Mouse (Mus musculus): Measurements from ENCODE around the gene Crim1. TPM values are rescaled to one million over a fixed set of nuclear protein-coding genes. Genes with fewer than 3 reads are reported as not detected.

The Crim1 gene
- polyA plus RNA-seq, 1 experiment from 2014 or later: 3.3 TPM

GRCm38 (mm10) chr17:78271731-78272130 lies 71.7 kb downstream of the Crim1 start:
- H3K9ac ChIP-seq: no peak overlapping the region
- no peaks in the 10 kb centered on the region for H3K27me3 ChIP-seq (replicated peaks)
- H3K9me3 ChIP-seq (replicated peaks): no peaks in the 10 kb centered on the region
- ATAC-seq (ENCODE audit: insufficient number of reproducible peaks, low FRiP score): no peak
- H3K36me3 ChIP-seq: no peaks in the 10 kb centered on the region
- no peak overlapping the region for H3K4me2 ChIP-seq
- peaks cover 22% of the 10 kb centered on the region for H3K4me1 ChIP-seq (replicated peaks)
- H3K4me3 ChIP-seq: no peak overlapping the region
- WGBS: 79% methylated on average over 8 of the region's 8 CpGs
- H3K27ac ChIP-seq (ENCODE audit: poor library complexity, severe bottlenecking): no peak overlapping the region

DNA sequence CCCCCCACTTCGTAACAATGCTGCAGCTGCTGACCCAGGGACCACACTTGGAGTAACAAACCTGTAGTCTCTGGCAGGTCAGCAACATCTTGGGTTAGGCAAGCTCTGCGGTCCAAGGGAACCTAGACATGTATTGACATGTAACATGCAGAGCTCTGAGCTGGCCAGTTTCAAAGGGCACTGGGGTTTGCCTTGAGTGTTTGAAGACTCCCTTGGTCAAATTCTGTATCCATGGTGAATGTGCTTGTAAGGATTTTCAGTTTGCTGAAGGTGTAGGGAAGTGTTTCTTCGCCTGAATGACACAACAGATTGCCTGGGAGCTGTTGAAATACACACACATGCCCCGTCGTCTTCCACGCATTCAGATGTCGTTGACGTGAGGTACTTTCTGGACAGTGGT lies 72.1 kb downstream of the Crim1 start:
- no peaks in the 10 kb centered on the region for H3K27me3 ChIP-seq (replicated peaks)
- no peak overlapping the region for H3K9ac ChIP-seq
- no peak for ATAC-seq (ENCODE audit: insufficient number of reproducible peaks, low FRiP score)
- H3K4me1 ChIP-seq (replicated peaks): peaks cover 22% of the 10 kb centered on the region
- H3K36me3 ChIP-seq: no peaks in the 10 kb centered on the region
- no peaks in the 10 kb centered on the region for H3K9me3 ChIP-seq (replicated peaks)
- peak overlapping the region; percentile 43; the same call in 1 of the 2 replicates for H3K27ac ChIP-seq (ENCODE audit: poor library complexity, severe bottlenecking)
- H3K4me2 ChIP-seq: no peak overlapping the region
- WGBS: 75% methylated on average over 8 of the region's 8 CpGs
- H3K4me3 ChIP-seq: no peak overlapping the region

DNA sequence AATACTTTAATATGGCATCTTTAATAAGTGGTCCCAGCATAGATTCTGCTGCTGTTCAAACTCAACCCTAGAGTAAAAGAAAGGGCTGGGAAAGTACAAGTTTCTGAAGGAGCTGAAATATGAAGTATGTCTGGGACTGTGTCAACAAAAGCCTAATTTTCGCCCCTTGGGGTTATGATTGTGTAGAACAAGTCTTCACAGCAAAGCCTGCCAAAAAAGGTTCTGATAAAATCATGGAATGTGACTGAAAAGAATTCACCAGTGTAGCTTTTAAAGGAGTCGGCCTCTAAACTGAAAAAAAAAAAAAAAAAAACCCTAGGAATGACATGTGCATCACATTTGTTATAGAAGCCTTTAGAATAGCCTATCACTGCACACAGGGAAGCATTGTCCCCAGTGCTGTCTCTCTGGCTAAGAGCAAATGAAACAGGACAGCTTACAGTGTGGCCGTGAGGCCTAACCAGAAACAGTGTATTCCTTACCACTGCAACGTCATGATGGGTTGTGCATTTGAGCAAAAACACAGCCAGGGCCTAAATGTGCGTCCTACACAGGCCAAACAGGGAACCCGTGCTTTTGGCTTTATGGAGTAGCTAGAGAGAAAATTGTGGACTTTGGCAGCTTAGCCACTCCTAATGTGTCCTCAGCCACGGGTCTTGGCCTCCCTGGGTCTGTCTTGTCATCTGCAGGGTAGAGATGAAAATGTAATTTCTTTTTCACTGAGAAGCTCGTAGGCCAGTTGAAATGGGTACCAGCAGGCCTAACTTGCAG lies 72.8 kb downstream of the Crim1 start:
- no peak for ATAC-seq (ENCODE audit: insufficient number of reproducible peaks, low FRiP score)
- Histone ChIP-seq H3K27me3 (replicated peaks) (no peaks in the 10 kb centered on the region), H3K9ac (no peak overlapping the region), H3K4me3 (no peak overlapping the region), H3K4me2 (no peak overlapping the region), H3K9me3 (replicated peaks) (no peaks in the 10 kb centered on the region), H3K36me3 (no peaks in the 10 kb centered on the region), H3K27ac (ENCODE audit: poor library complexity, severe bottlenecking) (no peak overlapping the region), H3K4me1 (replicated peaks) (peaks cover 19% of the 10 kb centered on the region)
- WGBS: 69% methylated on average over 8 of the region's 8 CpGs

DNA sequence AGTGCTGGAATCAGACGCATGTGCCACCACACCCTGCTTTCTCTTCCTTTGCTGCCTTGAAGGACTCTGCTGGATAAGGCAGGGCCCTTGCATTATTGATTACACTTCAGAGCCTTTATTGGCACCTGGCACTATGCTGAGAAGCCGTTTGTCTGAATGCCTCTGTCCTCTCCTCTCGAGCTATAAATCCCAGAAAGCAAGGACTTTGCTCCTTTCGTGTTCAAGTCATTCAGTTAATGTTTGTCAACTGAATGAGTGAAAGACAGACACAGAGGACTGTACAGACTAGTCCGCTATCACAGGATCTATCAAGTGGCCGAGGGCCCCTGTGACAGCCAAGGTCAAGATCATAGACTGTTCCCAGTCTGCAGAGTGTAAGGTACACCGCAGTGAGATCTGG lies 73.8 kb downstream of the Crim1 start:
- no peak overlapping the region for H3K4me3 ChIP-seq
- H3K27me3 ChIP-seq (replicated peaks): no peaks in the 10 kb centered on the region
- no peak overlapping the region for H3K4me2 ChIP-seq
- H3K9ac ChIP-seq: no peak overlapping the region
- H3K9me3 ChIP-seq (replicated peaks): no peaks in the 10 kb centered on the region
- H3K27ac ChIP-seq (ENCODE audit: poor library complexity, severe bottlenecking): no peak overlapping the region
- H3K36me3 ChIP-seq: no peaks in the 10 kb centered on the region
- WGBS: 74% methylated on average over 7 of the region's 7 CpGs
- no peak for ATAC-seq (ENCODE audit: insufficient number of reproducible peaks, low FRiP score)
- peaks cover 11% of the 10 kb centered on the region for H3K4me1 ChIP-seq (replicated peaks)

GRCm38 (mm10) chr17:78274609-78275506 lies 74.8 kb downstream of the Crim1 start:
- Histone ChIP-seq H3K9me3 (replicated peaks) (no peaks in the 10 kb centered on the region), H3K4me1 (replicated peaks) (peaks cover 11% of the 10 kb centered on the region), H3K4me3 (no peak overlapping the region), H3K36me3 (no peaks in the 10 kb centered on the region), H3K27me3 (replicated peaks) (no peaks in the 10 kb centered on the region), H3K27ac (ENCODE audit: poor library complexity, severe bottlenecking) (no peak overlapping the region), H3K9ac (no peak overlapping the region), H3K4me2 (no peak overlapping the region)
- 79% methylated on average over 7 of the region's 7 CpGs for WGBS
- ATAC-seq (ENCODE audit: insufficient number of reproducible peaks, low FRiP score): no peak

DNA sequence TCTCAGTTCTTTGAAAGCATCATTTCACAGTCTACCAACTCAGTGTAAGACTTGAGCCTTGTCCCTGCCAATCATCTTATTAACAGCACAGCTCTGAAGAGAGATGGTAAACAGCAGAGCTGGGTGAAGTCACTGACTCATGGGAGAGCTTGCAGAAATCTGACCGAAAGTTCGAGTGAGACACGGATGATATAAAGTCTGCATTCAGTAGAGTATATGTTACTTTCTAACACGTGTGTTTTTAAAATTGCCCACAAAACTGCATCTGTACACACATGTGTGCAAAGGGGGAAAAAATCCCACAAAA lies 75.4 kb downstream of the Crim1 start:
- ATAC-seq (ENCODE audit: insufficient number of reproducible peaks, low FRiP score): no peak
- Histone ChIP-seq H3K9me3 (replicated peaks) (no peaks in the 10 kb centered on the region), H3K36me3 (no peaks in the 10 kb centered on the region), H3K4me1 (replicated peaks) (peaks cover 11% of the 10 kb centered on the region), H3K4me2 (no peak overlapping the region), H3K27ac (ENCODE audit: poor library complexity, severe bottlenecking) (no peak overlapping the region), H3K9ac (no peak overlapping the region), H3K4me3 (no peak overlapping the region), H3K27me3 (replicated peaks) (no peaks in the 10 kb centered on the region)
- WGBS: 57% methylated on average over 4 of the region's 4 CpGs

DNA sequence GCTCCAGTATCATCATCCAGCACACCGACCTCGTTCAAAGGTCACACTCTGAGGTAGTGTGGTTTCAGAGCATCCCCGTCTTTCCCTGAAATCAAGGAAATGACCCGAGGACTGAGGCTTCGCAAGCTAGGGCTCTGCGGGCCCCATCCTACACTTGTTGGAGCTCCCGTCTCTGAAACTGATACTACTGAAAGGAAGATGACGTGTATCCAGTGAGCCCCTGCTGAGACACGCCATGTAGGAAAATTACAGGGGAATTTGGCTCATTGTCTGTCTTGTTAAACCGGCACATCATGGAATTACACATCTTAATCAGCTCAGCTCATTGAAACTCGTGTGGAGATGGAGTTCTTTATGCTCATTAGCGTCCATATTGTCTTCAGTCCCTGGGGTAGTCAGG lies 79.1 kb downstream of the Crim1 start:
- H3K9ac ChIP-seq: no peak overlapping the region
- ATAC-seq (ENCODE audit: insufficient number of reproducible peaks, low FRiP score): no peak
- no peak overlapping the region for H3K4me3 ChIP-seq
- H3K27ac ChIP-seq (ENCODE audit: poor library complexity, severe bottlenecking): no peak overlapping the region
- H3K4me2 ChIP-seq: no peak overlapping the region
- H3K27me3 ChIP-seq (replicated peaks): no peaks in the 10 kb centered on the region; the same call in 1 of the 2 replicates
- 85% methylated on average over 12 of the region's 12 CpGs for WGBS
- no peaks in the 10 kb centered on the region for H3K9me3 ChIP-seq (replicated peaks)
- no peaks in the 10 kb centered on the region for H3K4me1 ChIP-seq (replicated peaks)
- no peaks in the 10 kb centered on the region for H3K36me3 ChIP-seq

- Histone ChIP-seq H3K27ac (ENCODE audit: poor library complexity, severe bottlenecking) (no peak overlapping the region), H3K4me2 (no peak overlapping the region), H3K4me3 (no peak overlapping the region), H3K4me1 (replicated peaks) (no peaks in the 10 kb centered on the region), H3K36me3 (no peaks in the 10 kb centered on the region), H3K27me3 (replicated peaks) (peaks cover 3% of the 10 kb centered on the region), H3K9ac (no peak overlapping the region), H3K9me3 (replicated peaks) (no peaks in the 10 kb centered on the region)
- no peak for ATAC-seq (ENCODE audit: insufficient number of reproducible peaks, low FRiP score)
- 88% methylated on average over 18 of the region's 18 CpGs for WGBS
Measured at GRCm38 (mm10) chr17:78280991-78281712, 81.1 kb downstream of the Crim1 start.

DNA sequence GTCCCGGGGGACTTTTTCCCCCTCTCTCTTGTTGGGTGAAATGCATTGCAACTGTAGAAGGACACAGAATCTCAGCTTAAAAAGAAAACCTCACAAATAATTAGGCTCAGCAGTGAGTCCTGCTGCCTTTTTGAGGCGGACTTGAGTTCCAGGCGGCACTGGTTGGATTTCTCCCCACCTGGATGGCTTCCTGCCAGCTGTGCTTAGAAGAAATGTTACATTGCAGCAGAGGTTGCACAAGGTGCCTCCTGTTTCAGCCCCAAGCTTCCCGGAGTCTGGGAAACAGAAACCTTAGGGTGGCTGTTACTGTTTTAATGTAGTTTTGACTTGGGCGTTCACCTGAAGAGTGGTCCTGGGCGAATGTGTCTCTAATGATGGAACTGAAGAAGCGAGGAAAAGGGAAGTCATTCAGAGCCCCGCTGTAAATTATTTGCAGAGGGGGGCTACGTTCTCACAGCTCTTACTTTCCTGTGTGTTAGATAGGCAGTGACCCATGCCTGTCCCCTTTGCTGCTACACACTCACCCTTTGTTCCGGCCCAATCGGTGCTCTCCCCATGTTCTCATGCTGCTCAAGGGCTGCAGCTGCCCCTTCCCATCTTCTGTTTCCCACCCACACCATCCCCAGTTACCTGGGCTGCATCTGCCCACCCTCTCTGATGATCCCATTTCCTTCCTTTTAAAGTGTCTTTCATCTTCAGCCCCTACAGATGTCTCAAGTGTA lies 83.4 kb downstream of the Crim1 start:
- Histone ChIP-seq H3K27ac (ENCODE audit: poor library complexity, severe bottlenecking) (no peak overlapping the region), H3K4me1 (replicated peaks) (peaks cover 6% of the 10 kb centered on the region; the same call in 1 of the 2 replicates), H3K9ac (no peak overlapping the region), H3K4me2 (no peak overlapping the region), H3K4me3 (no peak overlapping the region), H3K36me3 (no peaks in the 10 kb centered on the region), H3K27me3 (replicated peaks) (peaks cover 3% of the 10 kb centered on the region), H3K9me3 (replicated peaks) (no peaks in the 10 kb centered on the region)
- WGBS: 80% methylated on average over 11 of the region's 11 CpGs
- no peak for ATAC-seq (ENCODE audit: insufficient number of reproducible peaks, low FRiP score)

- no peak overlapping the region for H3K27ac ChIP-seq (ENCODE audit: poor library complexity, severe bottlenecking)
- H3K36me3 ChIP-seq: no peaks in the 10 kb centered on the region
- no peak overlapping the region for H3K4me3 ChIP-seq
- H3K27me3 ChIP-seq (replicated peaks): peaks cover 3% of the 10 kb centered on the region
- H3K9ac ChIP-seq: no peak overlapping the region
- no peaks in the 10 kb centered on the region for H3K9me3 ChIP-seq (replicated peaks)
- WGBS: 91% methylated on average over 13 of the region's 13 CpGs
- no peak for ATAC-seq (ENCODE audit: insufficient number of reproducible peaks, low FRiP score)
- no peak overlapping the region for H3K4me2 ChIP-seq
- H3K4me1 ChIP-seq (replicated peaks): peaks cover 11% of the 10 kb centered on the region; the same call in 1 of the 2 replicates
Measured at GRCm38 (mm10) chr17:78286021-78286420, 86.0 kb downstream of the Crim1 start.

All from heart, embryonic 12.5 days (tissue).